Mouse (Mus musculus) lung, adult 2 months (tissue): ENCODE data around the gene Plscr3. TPM values are rescaled to one million over a fixed set of nuclear protein-coding genes. Genes with fewer than 3 reads are reported as not detected.

Experiments used
- DNase-seq: peaks from one replicate; pipeline ENCODE4 v3.0.0; 2022
- H3K4me1 ChIP-seq: fragments of 200-500 bp; 2 replicates; pipeline ENCODE4 v1.6.1; 2011; ENCODE audit warnings: low read length; ENCODE audit not compliant: control insufficient read depth, insufficient read depth
- H3K4me3 ChIP-seq: fragments of 200-500 bp; replicated peaks from 2 replicates; pipeline ENCODE3; 2011; ENCODE audit warnings: low read depth, mild to moderate bottlenecking, control low read depth, low read length; ENCODE audit errors: extremely low read depth
- CTCF ChIP-seq: fragments of 200-500 bp; IDR thresholded peaks from 2 replicates; pipeline ENCODE4 v1.5.1; 2011; ENCODE audit warnings: mild to moderate bottlenecking, low read length, control low read depth; ENCODE audit not compliant: insufficient read depth
- POLR2A ChIP-seq: fragments of 200-500 bp; IDR thresholded peaks from 2 replicates; pipeline ENCODE4 v1.6.1; 2011; ENCODE audit warnings: low read depth, mild to moderate bottlenecking, control low read depth, low read length, borderline replicate concordance; ENCODE audit errors: extremely low read depth
- WGBS: fragments of 180-500 bp; shearing (Covaris S2); methylation state at CpG from one replicate; pipeline ENCODE4 v1.1.7; 2018; 5-methylcytosine and 5-hydroxymethylcytosine counted together
- polyA plus RNA-seq: library from polyadenylated mRNA; depleted of rRNA; stranded (reverse); fragments of >200 nt; gene quantifications from 2 replicates; pipeline ENCODE4 v1.2.3, GENCODE M21; 2012; rRNA removed

The Plscr3 gene
- polyA plus RNA-seq, 1 experiment = 225 TPM

GRCm38 (mm10) chr11:69883527-69884151 is 37.5 kb downstream of the Plscr3 start:
- 90% methylated on average over 8 of the region's 8 CpGs for WGBS
- DNase-seq = no peak
- Histone ChIP-seq H3K4me1 (peaks cover 10% of the 10 kb centered on the region), H3K4me3 (no peak overlapping the region)
- TF ChIP-seq CTCF = no peak
- TF ChIP-seq POLR2A = no peak

- no peak overlapping the region for H3K4me3 ChIP-seq
- 45% methylated on average over 9 of the region's 9 CpGs for WGBS
- DNase-seq = no peak
These were observed 38.1 kb downstream of the Plscr3 start for GRCm38 (mm10) chr11:69884240-69884639.

GRCm38 (mm10) chr11:69884663-69885062 is 38.5 kb downstream of the Plscr3 start:
- TF ChIP-seq CTCF = no peak
- no peak for TF ChIP-seq POLR2A
- peaks cover 6% of the 10 kb centered on the region; the same call in 1 of the 2 replicates for H3K4me1 ChIP-seq
- no peak overlapping the region for H3K4me3 ChIP-seq
- 74% methylated on average over 8 of the region's 8 CpGs for WGBS
- DNase-seq = no peak

More at GRCm38 (mm10) chr11:69884240-69884639, 38.1 kb downstream of the Plscr3 start:
- no peak for TF ChIP-seq CTCF
- TF ChIP-seq POLR2A = no peak
- peaks cover 6% of the 10 kb centered on the region; the same call in 1 of the 2 replicates for H3K4me1 ChIP-seq

- 66% methylated on average over 8 of the region's 8 CpGs for WGBS
These were observed 40.9 kb downstream of the Plscr3 start for GRCm38 (mm10) chr11:69886907-69887635.

GRCm38 (mm10) chr11:69891482-69891881 is 45.3 kb downstream of the Plscr3 start:
- TF ChIP-seq CTCF (no peak), POLR2A (no peak)
- 40% methylated on average over 4 of the region's 4 CpGs for WGBS
- DNase-seq = no peak

More at GRCm38 (mm10) chr11:69886907-69887635, 40.9 kb downstream of the Plscr3 start:
- Histone ChIP-seq H3K4me3 (no peak overlapping the region), H3K4me1 (peaks cover 3% of the 10 kb centered on the region; the same call in 1 of the 2 replicates)
- TF ChIP-seq CTCF = peak; percentile 52
- no peak for TF ChIP-seq POLR2A
- DNase-seq = peak; percentile 40

GRCm38 (mm10) chr11:69894671-69895070 is 48.5 kb downstream of the Plscr3 start:
- TF ChIP-seq POLR2A = no peak
- TF ChIP-seq CTCF = no peak
- no peak for DNase-seq
- peak overlapping the region; percentile 54 for H3K4me3 ChIP-seq

More at GRCm38 (mm10) chr11:69891482-69891881, 45.3 kb downstream of the Plscr3 start:
- Histone ChIP-seq H3K4me1 (no peaks in the 10 kb centered on the region), H3K4me3 (no peak overlapping the region)

GRCm38 (mm10) chr11:69895291-69895690 is 49.1 kb downstream of the Plscr3 start, which contains the start of gene Acap1:
Acap1 (minus strand) TSS chr11:69895539.
- TF ChIP-seq POLR2A (no peak), CTCF (no peak)
- Histone ChIP-seq H3K4me1 (0 out of 2 replicates have a peak, but pooled peaks cover 1% of the 10 kb centered on the region), H3K4me3 (peak within 1 kb of the TSS; percentile 54)
- DNase-seq = no peak
- WGBS = 61% methylated on average over 4 of the region's 4 CpGs

More at GRCm38 (mm10) chr11:69894671-69895070, 48.5 kb downstream of the Plscr3 start:
- no peaks in the 10 kb centered on the region for H3K4me1 ChIP-seq
- WGBS = 66% methylated on average over 5 of the region's 5 CpGs

- TF ChIP-seq POLR2A (no peak), CTCF (no peak)
- 33% methylated on average over 4 of the region's 4 CpGs for WGBS
- Histone ChIP-seq H3K4me3 (no peak overlapping the region), H3K4me1 (peaks cover 3% of the 10 kb centered on the region; the same call in 1 of the 2 replicates)
- no peak for DNase-seq
These were observed 53.7 kb downstream of the Plscr3 start for GRCm38 (mm10) chr11:69899870-69900269.

GRCm38 (mm10) chr11:69900471-69901405 is 54.6 kb downstream of the Plscr3 start, which contains the start of the genes 2810408A11Rik and Neurl4:
2810408A11Rik (minus strand) TSS chr11:69900987.
Neurl4 (plus strand) TSS chr11:69901072.
- peak; percentile 86 for DNase-seq
- H3K4me1 ChIP-seq = peaks cover 3% of the 10 kb centered on the region; the same call in 1 of the 2 replicates
- under 1% methylated on average over 38 of the region's 38 CpGs for WGBS
- TF ChIP-seq CTCF (no peak), POLR2A (peak; percentile 74; the same call in 1 of the 2 replicates)
- peak within 1 kb of the TSS; percentile 77 for H3K4me3 ChIP-seq

- WGBS = under 1% methylated on average over 42 of the region's 42 CpGs
- peak; percentile 91 for DNase-seq
These were observed 55.2 kb downstream of the Plscr3 start for GRCm38 (mm10) chr11:69901406-69901846.

More at GRCm38 (mm10) chr11:69901406-69901846, 55.2 kb downstream of the Plscr3 start:
- peaks cover 3% of the 10 kb centered on the region; the same call in 1 of the 2 replicates for H3K4me1 ChIP-seq
- TF ChIP-seq CTCF = no peak
- peak; percentile 89; the same call in 1 of the 2 replicates for TF ChIP-seq POLR2A
- peak overlapping the region; percentile 77 for H3K4me3 ChIP-seq

Other genes with a start within 250 kb of the Plscr3 start
- 8.4 and 15.9 TPM in 2 replicates for gene Atp1b2, start 240.4 kb upstream of the Plscr3 start, polyA plus RNA-seq
- not detected in 2 replicates for gene Shbg, start 228.5 kb upstream of the Plscr3 start, polyA plus RNA-seq
- 3.4 and 6.1 TPM in 2 replicates for gene Sat2, start 224.4 kb upstream of the Plscr3 start, polyA plus RNA-seq
- 54.4 and 66.9 TPM in 2 replicates for gene Fxr2, start 213.4 kb upstream of the Plscr3 start, polyA plus RNA-seq
- gene Sox15, start 191.1 kb upstream of the Plscr3 start, polyA plus RNA-seq = 0.14 and 5.5 TPM in 2 replicates
- gene Mpdu1, start 183.7 kb upstream of the Plscr3 start, polyA plus RNA-seq = 67.3 and 88.1 TPM in 2 replicates
- gene Cd68, start 180.2 kb upstream of the Plscr3 start, polyA plus RNA-seq = 65.6 and 82.8 TPM in 2 replicates
- 152 and 265 TPM in 2 replicates for gene Eif4a1, start 174.0 kb upstream of the Plscr3 start, polyA plus RNA-seq
- gene Senp3, start 164.3 kb upstream of the Plscr3 start, polyA plus RNA-seq = 43.6 and 55.0 TPM in 2 replicates
- gene Tnfsf13, start 160.6 kb upstream of the Plscr3 start, polyA plus RNA-seq = 16.2 and 21.3 TPM in 2 replicates
- 84.2 and 98.8 TPM in 2 replicates for gene Tnfsf12, start 150.5 kb upstream of the Plscr3 start, polyA plus RNA-seq
- 12.7 and 20.0 TPM in 2 replicates for gene Tnfsfm13, start 150.3 kb upstream of the Plscr3 start, polyA plus RNA-seq
- gene Polr2a, start 87.7 kb upstream of the Plscr3 start, polyA plus RNA-seq = 32.0 and 51.1 TPM in 2 replicates
- 1.4 and 2.3 TPM in 2 replicates for gene Slc35g3, start 84.4 kb upstream of the Plscr3 start, polyA plus RNA-seq
- gene Zbtb4, start 80.5 kb upstream of the Plscr3 start, polyA plus RNA-seq = 104 and 106 TPM in 2 replicates
- 31.5 and 38.0 TPM in 2 replicates for gene Chrnb1, start 50.4 kb upstream of the Plscr3 start, polyA plus RNA-seq
- gene Fgf11, start 44.5 kb upstream of the Plscr3 start, polyA plus RNA-seq = 6.9 and 8.0 TPM in 2 replicates
- gene Tmem102, start 40.8 kb upstream of the Plscr3 start, polyA plus RNA-seq = 9.4 and 9.5 TPM in 2 replicates
- gene Gm39566, start 31.1 kb upstream of the Plscr3 start, polyA plus RNA-seq = not detected in 2 replicates
- gene Spem2, start 27.9 kb upstream of the Plscr3 start, polyA plus RNA-seq = not detected in 2 replicates
- 0.15 and 0.41 TPM in 2 replicates for gene Spem1, start 24.2 kb upstream of the Plscr3 start, polyA plus RNA-seq
- 32.3 and 42.0 TPM in 2 replicates for gene Nlgn2, start 8.6 kb upstream of the Plscr3 start, polyA plus RNA-seq
- 151 and 173 TPM in 2 replicates for gene Tmem256, start 7.9 kb upstream of the Plscr3 start, polyA plus RNA-seq
- gene Tnk1, start 12.4 kb downstream of the Plscr3 start, polyA plus RNA-seq = 14.4 and 17.4 TPM in 2 replicates
- gene Tmem95, start 31.6 kb downstream of the Plscr3 start, polyA plus RNA-seq = not detected in 2 replicates
- 12.6 and 19.1 TPM in 2 replicates for gene Kctd11, start 35.0 kb downstream of the Plscr3 start, polyA plus RNA-seq
- 11.2 and 14.3 TPM in 2 replicates for gene Acap1, start 49.2 kb downstream of the Plscr3 start, polyA plus RNA-seq
- 0.65 and 1.4 TPM in 2 replicates for gene 2810408A11Rik, start 54.6 kb downstream of the Plscr3 start, polyA plus RNA-seq
- gene Neurl4, start 54.7 kb downstream of the Plscr3 start, polyA plus RNA-seq = 47.7 and 58.1 TPM in 2 replicates
- 104 and 112 TPM in 2 replicates for gene Gps2, start 67.5 kb downstream of the Plscr3 start, polyA plus RNA-seq
- gene Eif5a, start 75.6 kb downstream of the Plscr3 start, polyA plus RNA-seq = 216 and 372 TPM in 2 replicates
- gene Ybx2, start 89.4 kb downstream of the Plscr3 start, polyA plus RNA-seq = 4.6 and 6.7 TPM in 2 replicates
- gene Slc2a4, start 101.8 kb downstream of the Plscr3 start, polyA plus RNA-seq = 22.3 and 40.4 TPM in 2 replicates
- gene Cldn7, start 118.4 kb downstream of the Plscr3 start, polyA plus RNA-seq = 60.5 and 63.7 TPM in 2 replicates
- gene Ctdnep1, start 134.8 kb downstream of the Plscr3 start, polyA plus RNA-seq = 88.3 and 102 TPM in 2 replicates
- 38.5 and 53.8 TPM in 2 replicates for gene Elp5, start 136.1 kb downstream of the Plscr3 start, polyA plus RNA-seq
- 333 and 615 TPM in 2 replicates for gene Gabarap, start 144.8 kb downstream of the Plscr3 start, polyA plus RNA-seq
- gene Phf23, start 149.4 kb downstream of the Plscr3 start, polyA plus RNA-seq = 15.0 and 22.9 TPM in 2 replicates
- 16.7 and 20.8 TPM in 2 replicates for gene Dvl2, start 154.2 kb downstream of the Plscr3 start, polyA plus RNA-seq
- gene Acadvl, start 169.0 kb downstream of the Plscr3 start, polyA plus RNA-seq = 63.1 and 88.6 TPM in 2 replicates
- gene Dlg4, start 170.6 kb downstream of the Plscr3 start, polyA plus RNA-seq = 28.0 and 33.7 TPM in 2 replicates
- gene Asgr1, start 207.7 kb downstream of the Plscr3 start, polyA plus RNA-seq = 2.4 and 4.9 TPM in 2 replicates
- gene Asgr2, start 246.3 kb downstream of the Plscr3 start, polyA plus RNA-seq = 0.51 and 0.52 TPM in 2 replicates